Mouse (Mus musculus) embryonic stem cell, embryonic (primary cell): ENCODE measurements around the gene Rnf214.

Experiments
- CTCF ChIA-PET, 4 experiments: fragments of 300-600 bp in 2 of 4; fragments of 350-600 bp in 2 of 4; sonication (Branson Sonifier 250); formaldehyde crosslinking; loops; one replicate each; lab custom pipeline; 2022; ENCODE audit warnings: inconsistent platforms in 2 of 4; lab: Charles Lee
- POLR2A ChIA-PET, 4 experiments: fragments of 300-600 bp in 2 of 4; fragments of 350-600 bp in 2 of 4; sonication (Branson Sonifier 250); formaldehyde crosslinking; loops; one replicate each; lab custom pipeline; 2022; ENCODE audit warnings: antibody characterized with exemption in 4 of 4, inconsistent platforms in 1 of 4; lab: Charles Lee

The Rnf214 gene

DNA sequence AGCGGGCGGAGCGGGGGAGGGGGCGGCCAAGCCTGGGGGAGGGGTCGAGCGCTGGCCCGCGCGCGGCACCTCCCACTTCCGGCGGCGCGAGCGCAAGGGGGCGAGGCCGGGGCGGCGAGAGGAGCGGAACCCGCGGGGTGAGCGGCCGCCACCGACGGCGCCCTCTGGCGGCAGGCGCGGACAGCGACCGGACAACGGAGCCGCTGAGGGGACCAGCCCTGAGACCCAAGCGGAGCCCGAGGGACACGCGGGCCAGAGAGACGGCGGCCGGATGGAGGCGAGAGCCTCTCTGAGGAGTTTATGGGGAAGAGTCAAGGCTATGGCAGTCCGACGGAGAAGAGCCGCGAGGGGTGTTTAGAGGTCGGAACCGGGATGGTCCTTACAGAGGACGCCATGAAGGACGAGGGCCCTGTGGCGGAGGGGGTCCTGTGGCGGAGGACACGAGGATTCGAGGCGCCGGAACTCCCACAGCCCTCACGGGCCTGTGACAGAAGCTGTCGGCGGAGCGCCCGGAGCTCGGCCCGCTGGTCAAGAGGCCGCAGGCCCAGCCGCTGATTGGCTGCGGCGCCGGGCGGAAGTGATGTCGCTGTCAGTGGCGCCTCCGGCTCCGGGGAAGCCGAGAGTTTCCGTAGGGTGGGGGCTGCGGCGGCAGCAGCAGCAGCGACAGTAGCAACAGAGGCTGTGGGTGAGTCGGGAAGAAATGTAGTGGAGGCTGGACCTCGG is at the start of gene Rnf214, which contains the start of gene Pcsk7:
TSS of gene Rnf214 (minus strand) at position 557 of the 723 bp plus-strand sequence.
TSS of gene Pcsk7 (plus strand) at position 143 of the 723 bp plus-strand sequence.
- ChIA-PET POLR2A (interaction anchor here in 3 of 4 experiments (0.6 to 1.9 kb wide), 18 partner anchors 10 to 1049 kb away, joined by 3 to 8 read pairs (median 3); no protein-coding TSS in a partner anchor), CTCF (interaction anchor here in 3 of 4 experiments (0.6 to 1.9 kb wide), 10 partner anchors 9 to 409 kb away, joined by 3 to 7 read pairs (median 4); partner anchors contain the start of genes Bud13 (in 1 of the 3), Cep164 (in 1 of the 3) and Zpr1 (in 1 of the 3))

DNA sequence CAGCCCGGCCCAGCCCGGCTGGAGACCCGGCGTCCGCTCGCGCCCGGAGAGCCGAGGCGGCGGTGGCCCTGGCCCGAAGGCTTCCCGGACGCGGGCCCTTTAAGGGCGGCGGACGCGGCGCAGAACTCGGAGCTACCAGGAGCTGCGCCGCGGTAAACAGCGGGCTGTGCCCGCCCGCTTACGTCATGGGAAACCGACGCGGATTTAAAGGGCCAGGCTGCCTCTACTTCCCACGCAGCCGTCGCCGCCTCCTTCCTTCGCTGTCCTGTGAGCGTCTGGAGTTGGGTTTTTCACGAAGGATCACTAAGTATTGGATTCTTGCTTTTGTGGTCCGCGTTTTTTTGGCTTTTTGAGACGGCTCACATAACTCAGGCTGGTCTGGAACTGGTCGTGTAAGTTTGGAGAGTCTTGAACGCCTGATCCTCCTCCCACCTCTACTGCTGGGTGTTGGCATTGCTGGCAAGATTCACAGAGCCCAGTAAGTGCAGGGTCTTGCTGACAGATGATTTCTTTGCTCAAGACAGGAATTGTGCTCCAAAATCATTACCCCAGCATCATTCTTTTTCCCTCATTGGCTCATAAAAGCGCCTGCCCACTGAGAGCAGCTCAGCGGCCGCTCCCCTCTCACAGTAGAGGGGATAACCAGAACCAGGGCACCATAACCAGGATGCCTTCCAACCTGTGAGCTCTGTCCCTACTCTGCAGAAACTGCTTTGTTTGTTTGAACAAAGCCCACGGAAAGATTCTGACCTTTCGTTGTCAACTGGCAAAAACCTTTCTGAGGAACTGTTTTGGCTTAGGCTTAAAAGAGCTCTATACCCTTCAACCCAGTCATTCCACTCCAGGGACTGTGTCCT is 48.6 kb upstream of the Rnf214 start, which contains the start of gene Sidt2:
TSS of gene Sidt2 (minus strand) at position 152 of the 857 bp plus-strand sequence.
- CTCF ChIA-PET = interaction anchor here in 3 of 4 experiments (0.6 to 2.5 kb wide), 6 partner anchors 9 to 375 kb away, joined by 3 to 11 read pairs (median 4); partner anchors contain the start of gene Bud13 (in 1 of the 3)
- POLR2A ChIA-PET = interaction anchor here (0.5 to 6.5 kb wide), 28 partner anchors 9 to 606 kb away, joined by 3 to 88 read pairs (median 4); partner anchors contain the start of genes Bud13 (in 1 of the 4), Tagln (in 1 of the 4) and Zpr1 (in 1 of the 4)

DNA sequence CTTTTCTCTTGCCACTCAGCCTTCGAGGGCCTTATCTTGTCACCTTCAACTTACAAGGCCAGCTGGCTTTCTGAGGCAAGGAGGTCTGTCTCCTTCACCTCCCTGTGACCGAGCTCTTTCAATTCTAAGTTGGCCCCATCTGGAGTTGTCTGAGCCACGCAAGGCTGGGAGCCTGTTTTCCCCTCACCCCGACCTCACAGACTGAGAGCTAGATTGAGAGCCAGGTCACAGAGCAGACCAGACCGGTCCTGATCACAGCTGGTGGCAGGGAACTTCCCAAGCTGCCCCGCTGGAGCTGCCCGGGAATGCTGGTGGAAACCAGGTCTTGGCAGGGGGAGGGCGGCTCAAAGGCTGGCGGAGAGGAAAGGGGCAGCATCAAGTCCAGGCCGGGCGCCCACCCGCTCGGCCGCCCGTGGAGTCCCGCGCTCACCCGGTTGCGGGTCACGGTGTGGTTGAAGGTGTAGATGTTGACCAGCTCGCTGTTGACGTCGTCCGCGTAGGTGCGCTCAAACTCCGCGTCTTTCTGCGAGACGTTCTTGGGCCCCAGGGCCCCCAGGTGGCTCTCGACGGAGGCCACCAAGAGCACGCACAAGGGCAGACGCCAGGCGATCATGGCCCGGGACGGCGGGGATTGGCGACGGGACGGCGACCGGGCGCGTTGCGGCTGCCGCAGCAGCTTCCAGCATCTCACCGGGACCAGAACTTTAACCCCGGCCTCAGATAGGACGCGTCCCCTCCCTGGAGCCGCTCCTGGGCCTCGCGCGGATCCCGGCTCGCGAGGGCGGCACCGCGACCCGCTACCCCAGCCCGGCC is 47.8 kb upstream of the Rnf214 start:
- CTCF ChIA-PET = interaction anchor here (0.9 to 2.5 kb wide), 9 partner anchors 13 to 376 kb away, joined by 3 to 11 read pairs (median 4); partner anchors contain the start of gene Bud13 (in 2 of the 4)

DNA sequence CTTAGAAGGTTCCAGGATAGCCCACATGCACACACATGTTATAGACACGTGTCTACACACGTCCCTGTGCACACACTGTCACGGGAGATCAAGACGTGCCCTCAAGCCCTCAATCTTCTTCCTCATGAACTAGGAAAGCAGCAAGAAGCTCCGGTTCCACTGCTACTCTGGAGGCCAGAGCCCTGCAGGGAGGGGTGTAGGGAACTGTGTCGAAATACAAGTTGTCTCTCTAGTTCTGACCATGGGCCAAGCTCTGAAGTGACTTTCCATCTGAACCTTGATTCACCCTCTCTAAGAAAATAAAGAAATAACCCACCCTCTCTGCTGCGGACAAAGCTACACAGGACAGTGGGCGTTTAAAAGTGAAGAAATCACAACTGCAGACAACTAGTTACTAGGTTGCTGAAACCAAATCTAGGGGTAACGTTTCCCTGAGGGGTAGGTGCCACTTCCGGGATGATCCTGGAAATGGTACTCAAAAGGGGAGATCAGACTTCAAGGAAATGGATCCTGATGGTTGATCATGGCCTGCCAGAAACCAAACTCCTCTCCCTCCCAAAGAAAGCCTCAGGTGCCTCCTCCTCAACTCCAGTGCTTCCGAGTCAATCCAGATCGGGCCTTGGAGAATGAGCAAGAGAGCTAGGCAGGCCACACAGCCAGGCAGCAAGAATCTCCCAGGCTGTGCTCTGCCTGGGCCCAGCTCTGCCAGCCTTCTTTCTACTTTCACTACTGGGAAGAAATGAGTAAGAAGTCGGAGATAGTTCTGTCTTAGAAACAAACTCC is 47.0 kb upstream of the Rnf214 start:
- POLR2A ChIA-PET = interaction anchor here (0.6 to 6.5 kb wide), 45 partner anchors 8 to 604 kb away, joined by 3 to 88 read pairs (median 4); partner anchors contain the start of genes Pcsk7 (in 2 of the 4), Rnf214 (in 2 of the 4), Bud13 (in 1 of the 4) and Tagln (in 1 of the 4)
- CTCF ChIA-PET = interaction anchor here (0.9 to 2.5 kb wide), 9 partner anchors 8 to 355 kb away, joined by 3 to 11 read pairs (median 4); partner anchors contain the start of gene Bud13 (in 2 of the 4)

More for the DNA sequence above, 47.8 kb upstream of the Rnf214 start:
- POLR2A ChIA-PET = interaction anchor here (0.5 to 6.5 kb wide), 50 partner anchors 8 to 605 kb away, joined by 3 to 88 read pairs (median 4); partner anchors contain the start of genes Pcsk7 (in 2 of the 4), Bud13 (in 1 of the 4), Rnf214 (in 1 of the 4) and Tagln (in 1 of the 4)

DNA sequence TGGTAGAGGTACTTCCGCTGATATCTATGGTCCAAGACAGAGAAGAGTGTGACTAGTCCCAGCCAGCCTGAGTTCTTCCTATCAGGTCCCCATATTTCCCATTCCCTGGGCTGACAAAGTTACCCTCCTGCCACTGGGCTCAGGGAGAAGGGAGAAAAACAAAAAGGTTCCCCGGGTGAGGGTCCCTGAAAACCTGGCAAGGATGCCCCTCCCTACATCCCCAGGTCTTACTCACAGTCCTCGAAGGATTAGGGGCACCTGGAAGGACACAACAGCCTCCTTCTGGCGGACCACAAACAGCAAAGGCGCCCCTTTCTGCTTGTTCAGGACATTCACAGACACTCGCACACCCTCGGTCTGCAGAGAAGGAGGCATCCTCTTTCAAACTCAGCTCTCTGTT is 46.2 kb upstream of the Rnf214 start:
- ChIA-PET CTCF (interaction anchor here in 2 of 4 experiments (0.8 to 2.5 kb wide), 4 partner anchors 7 to 16 kb away, joined by 3 to 11 read pairs (median 6); no protein-coding TSS in a partner anchor), POLR2A (interaction anchor here in 2 of 4 experiments (1.5 to 6.5 kb wide), 8 partner anchors 7 to 277 kb away, joined by 3 to 88 read pairs (median 16); partner anchors contain the start of genes Pcsk7 (in 1 of the 2), Rnf214 (in 1 of the 2) and Tagln (in 1 of the 2))

DNA sequence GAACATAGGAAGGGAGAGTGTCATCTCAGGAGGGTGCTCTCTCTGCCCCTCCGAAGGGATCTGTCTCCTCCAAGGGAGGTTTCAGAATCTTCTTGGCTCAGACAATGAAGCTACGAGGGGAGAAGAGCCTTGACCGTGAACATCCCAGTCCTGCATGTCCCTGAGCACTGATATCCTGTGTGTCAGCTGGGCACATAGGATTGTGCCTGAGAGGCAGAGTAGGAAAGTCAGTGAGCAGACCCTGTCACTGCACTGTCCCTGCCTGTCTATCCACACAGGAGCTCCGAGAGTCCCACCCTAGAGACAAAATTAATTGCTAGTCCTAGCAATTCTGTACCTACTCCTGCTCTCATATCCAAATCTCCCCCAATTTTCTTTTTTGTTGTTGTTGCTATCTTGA is 45.3 kb upstream of the Rnf214 start:
- ChIA-PET POLR2A (interaction anchor here in 2 of 4 experiments (0.6 to 6.5 kb wide), 6 partner anchors 9 to 1197 kb away, joined by 3 to 88 read pairs (median 4); partner anchors contain the start of genes Pcsk7 (in 1 of the 2) and Rnf214 (in 1 of the 2)), CTCF (no interaction called here)

DNA sequence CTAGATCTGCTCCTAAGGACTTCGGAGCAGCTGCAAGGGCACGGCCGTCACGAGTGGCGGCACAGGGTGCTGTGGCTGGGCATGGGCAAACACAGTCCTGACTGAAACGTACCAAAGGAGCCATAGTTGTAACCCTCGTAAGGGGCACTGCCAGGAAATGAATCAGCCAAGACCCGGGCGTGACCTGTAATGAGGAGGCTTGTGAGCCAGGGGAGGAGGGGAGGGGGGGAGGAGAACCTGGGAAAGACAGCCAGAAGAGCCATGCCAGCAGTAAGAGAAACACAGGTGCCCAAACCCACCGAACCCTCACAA is 40.1 kb upstream of the Rnf214 start:
- ChIA-PET POLR2A (interaction anchor here in 1 of 4 experiments (1.0 kb wide), 1 partner anchor 8 kb away, joined by 5 read pairs; the partner anchor contains the start of gene Sidt2), CTCF (no interaction called here)

DNA sequence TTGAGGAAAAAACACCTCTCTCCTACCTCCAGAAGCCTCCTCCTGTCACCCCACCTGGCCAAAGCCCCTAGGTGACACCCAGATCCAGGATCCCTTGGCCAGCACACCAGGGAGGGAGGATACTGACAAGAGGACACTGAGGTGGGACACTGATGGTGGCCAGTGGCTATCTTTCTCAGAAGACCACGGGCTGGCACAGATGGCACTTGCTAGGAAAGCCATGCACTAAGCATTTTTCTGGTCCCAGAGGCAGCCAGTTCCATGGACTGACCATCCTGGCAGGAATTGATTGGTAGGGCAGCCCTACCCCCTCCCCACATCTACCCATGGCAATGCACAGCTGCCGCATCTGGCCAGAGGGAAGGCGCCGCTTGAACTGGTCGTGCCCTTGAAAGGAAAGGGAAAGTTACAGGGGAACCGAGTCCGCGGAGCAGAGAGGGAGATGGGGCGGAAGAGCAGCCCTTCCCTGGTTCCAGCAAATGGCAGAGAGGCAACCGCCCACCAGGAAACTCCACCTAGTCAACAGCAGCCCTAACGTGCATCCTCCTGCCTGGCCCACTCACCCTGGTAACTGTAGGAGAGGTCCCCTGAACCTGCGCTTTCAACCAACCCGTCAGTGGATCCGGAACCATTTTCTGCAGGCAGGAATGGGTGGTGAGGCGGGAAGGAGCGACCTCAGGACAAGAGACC is 39.6 kb upstream of the Rnf214 start:
- ChIA-PET CTCF (interaction anchor here in 3 of 4 experiments (0.5 to 1.2 kb wide), 4 partner anchors 9 to 360 kb away, joined by 3 to 9 read pairs (median 4); no protein-coding TSS in a partner anchor), POLR2A (interaction anchor here in 3 of 4 experiments (1.0 to 7.1 kb wide), 6 partner anchors 7 to 9 kb away, joined by 3 to 88 read pairs (median 5); partner anchors contain the start of gene Sidt2 (in 3 of the 3))

DNA sequence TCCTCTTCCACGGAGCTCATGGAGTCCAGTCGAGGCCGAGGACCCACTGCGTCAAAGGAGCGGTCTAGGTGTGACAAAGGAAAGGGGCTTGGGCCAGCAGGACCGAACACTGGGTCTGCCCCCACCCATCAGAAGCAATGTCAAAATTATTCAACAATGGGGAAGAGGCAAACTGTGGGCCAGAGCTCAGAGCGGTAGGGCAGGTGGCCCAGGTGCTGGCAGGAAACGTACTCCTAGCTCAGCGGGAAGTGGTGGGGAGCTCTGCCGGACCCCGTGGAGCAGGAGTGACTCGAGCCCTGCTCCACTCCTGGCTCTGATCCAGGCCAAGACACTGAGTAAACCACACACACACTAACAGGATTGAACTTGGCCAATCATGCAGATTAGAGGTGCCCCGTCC is 39.0 kb upstream of the Rnf214 start:
- POLR2A ChIA-PET = interaction anchor here (0.5 to 7.1 kb wide), 6 partner anchors 8 to 590 kb away, joined by 3 to 88 read pairs (median 5); partner anchors contain the start of gene Sidt2 (in 3 of the 4)

DNA sequence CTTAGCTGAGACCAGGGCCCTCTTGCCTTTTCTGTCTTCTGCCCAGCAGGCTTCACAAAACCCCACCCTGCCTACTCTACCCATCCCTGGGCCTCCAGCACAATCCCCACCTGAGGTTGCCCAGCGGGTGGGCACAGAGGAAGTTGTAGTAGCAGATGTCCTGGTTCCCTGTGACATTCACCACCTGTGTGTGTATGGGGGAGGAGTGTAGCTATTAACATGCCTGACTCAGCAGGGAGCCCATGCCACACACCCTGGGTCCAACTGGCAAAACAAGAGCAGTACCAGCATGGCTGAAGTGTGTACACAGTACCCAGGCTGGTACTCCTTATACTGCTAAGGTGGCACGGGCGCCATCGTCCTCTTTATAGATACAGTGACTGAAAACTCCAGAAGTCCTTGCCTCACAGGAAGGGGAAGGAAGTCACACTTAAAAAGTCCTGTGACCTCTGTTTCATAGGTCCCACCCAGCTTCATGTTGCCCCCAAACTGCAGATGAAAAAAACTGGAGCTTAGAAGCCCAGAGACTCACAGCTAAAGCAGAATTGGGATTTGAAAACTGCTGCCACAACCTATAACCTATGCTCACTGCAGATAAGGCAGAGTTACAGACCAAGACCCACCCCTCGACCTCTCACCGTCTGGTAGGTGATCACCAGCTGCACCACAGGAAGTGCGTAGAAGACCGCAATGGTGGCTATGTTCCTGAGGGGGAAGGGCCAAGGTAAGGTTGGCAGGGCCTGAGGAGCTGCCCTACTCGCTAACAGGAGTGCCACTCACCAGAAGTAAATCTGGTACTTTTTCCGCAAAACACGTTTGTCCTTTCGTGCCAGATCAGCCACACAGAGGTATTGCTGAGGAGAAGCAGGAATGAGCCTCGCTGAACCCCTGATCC is 38.0 kb upstream of the Rnf214 start:
- POLR2A ChIA-PET = interaction anchor here in 3 of 4 experiments (0.6 to 7.1 kb wide), 8 partner anchors 8 to 444 kb away, joined by 3 to 88 read pairs (median 4); partner anchors contain the start of gene Sidt2 (in 2 of the 3)
- CTCF ChIA-PET = interaction anchor here in 1 of 4 experiments (0.9 to 1.2 kb wide), 3 partner anchors 8 to 34 kb away, joined by 3 to 9 read pairs (median 3); no protein-coding TSS in a partner anchor

More for the DNA sequence above, 39.0 kb upstream of the Rnf214 start:
- CTCF ChIA-PET = interaction anchor here (0.5 to 1.2 kb wide), 6 partner anchors 8 to 360 kb away, joined by 3 to 9 read pairs (median 4); no protein-coding TSS in a partner anchor

DNA sequence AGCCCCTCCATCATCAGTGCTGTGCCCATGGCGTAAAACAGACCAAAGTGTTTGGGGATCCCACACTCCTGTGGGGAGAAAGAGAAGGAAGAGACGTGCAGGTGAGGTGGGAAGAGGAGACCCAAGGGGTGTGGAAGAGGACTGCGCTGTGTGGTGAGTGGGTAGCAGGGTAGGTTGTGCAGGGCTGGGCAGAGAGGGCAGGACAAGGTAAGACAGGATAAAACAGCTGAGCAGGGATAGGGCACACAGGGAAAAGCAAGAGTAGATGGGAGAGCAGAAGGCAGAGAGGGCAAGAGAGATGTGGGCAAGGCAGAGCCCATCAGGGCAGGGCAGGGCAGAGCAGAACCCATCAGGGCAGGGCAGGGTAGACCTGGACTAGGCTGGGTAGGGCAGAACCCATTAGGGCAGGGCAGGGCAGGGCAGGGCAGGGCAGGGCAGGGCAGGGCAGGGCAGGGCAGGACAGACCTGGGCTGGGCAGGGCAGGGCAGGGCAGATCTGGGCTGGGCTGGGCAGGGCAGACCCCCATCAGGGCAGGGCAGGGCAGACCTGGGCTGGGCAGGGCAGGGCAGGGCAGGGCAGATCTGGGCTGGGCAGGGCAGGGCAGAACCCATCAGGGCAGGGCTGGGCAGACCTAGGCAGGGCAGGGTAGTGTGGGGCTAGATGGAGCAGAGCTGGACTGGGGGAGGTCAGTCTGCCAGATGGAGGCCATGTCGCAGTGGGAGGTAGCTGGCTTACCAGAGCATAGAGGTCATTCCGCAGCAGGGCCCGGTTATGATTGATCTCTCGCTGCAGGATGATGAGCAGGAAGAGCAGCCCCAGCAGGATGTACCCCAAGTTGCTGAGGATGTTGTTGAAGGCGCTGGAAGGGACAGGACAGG is 37.2 kb upstream of the Rnf214 start:
- CTCF ChIA-PET = interaction anchor here in 2 of 4 experiments (0.6 to 1.2 kb wide), 2 partner anchors 33 to 560 kb away, joined by 3 to 5 read pairs; no protein-coding TSS in a partner anchor
- POLR2A ChIA-PET = interaction anchor here in 2 of 4 experiments (0.9 to 7.1 kb wide), 4 partner anchors 11 to 443 kb away, joined by 3 to 88 read pairs (median 20); partner anchors contain the start of gene Sidt2 (in 2 of the 2)

DNA sequence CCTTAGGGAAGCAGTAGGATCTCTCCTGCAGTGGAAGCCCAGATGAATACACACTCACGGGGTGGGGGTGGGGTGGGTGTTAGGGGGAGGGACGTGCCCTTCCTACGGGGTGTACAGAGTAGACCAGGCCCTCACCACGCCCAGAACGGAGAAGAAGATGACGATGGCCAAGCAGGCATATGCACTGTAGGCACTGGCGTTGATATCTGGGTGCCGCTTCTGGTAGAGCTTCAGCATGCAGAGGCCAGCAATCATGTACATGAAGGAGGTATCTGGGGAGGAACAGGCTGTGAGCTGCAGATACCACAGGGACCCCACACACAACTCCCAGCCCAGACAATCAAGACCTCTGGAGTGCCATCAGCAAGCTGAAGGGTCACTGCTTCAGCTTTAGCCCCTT is 36.2 kb upstream of the Rnf214 start:
- CTCF ChIA-PET = interaction anchor here in 1 of 4 experiments (0.6 kb wide), 1 partner anchor 561 kb away, joined by 5 read pairs; no protein-coding TSS in a partner anchor
- POLR2A ChIA-PET = interaction anchor here in 2 of 4 experiments (0.6 to 7.1 kb wide), 4 partner anchors 11 to 167 kb away, joined by 3 to 88 read pairs (median 20); partner anchors contain the start of gene Sidt2 (in 2 of the 2)

DNA sequence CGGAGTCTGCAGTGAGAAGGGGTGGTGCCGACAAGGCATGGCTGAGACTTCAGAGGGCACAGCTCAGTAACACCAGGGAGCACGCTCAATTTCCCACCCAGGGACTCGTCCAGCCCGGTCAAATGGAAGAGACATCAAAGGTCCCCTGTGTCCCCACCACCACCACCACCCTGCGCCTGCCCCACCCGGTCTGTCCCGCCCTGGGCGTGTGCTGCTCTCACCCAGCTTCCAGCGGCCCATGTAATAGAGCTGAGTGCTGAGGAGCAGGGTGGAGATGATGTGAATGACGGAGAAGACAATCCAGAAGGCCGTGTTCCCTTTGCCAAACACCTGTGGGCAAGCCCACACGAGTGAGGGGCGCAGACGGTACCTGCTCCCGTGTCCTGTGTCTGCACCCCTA is 35.8 kb upstream of the Rnf214 start:
- ChIA-PET CTCF (interaction anchor here in 2 of 4 experiments (1.0 to 1.7 kb wide), 4 partner anchors 10 to 530 kb away, joined by 3 to 5 read pairs (median 4); no protein-coding TSS in a partner anchor), POLR2A (interaction anchor here in 2 of 4 experiments (0.6 to 7.1 kb wide), 5 partner anchors 12 to 166 kb away, joined by 3 to 88 read pairs (median 9); partner anchors contain the start of gene Sidt2 (in 2 of the 2))
